Mouse (Mus musculus) WW6 (cell line): ENCODE results near the gene Ccl9.

Experiments used
- DNase-seq: peaks from one replicate; pipeline ENCODE4 v3.0.0-alpha.2; 2013; ENCODE audit warnings: low read depth, low spot score

The Ccl9 gene

DNA sequence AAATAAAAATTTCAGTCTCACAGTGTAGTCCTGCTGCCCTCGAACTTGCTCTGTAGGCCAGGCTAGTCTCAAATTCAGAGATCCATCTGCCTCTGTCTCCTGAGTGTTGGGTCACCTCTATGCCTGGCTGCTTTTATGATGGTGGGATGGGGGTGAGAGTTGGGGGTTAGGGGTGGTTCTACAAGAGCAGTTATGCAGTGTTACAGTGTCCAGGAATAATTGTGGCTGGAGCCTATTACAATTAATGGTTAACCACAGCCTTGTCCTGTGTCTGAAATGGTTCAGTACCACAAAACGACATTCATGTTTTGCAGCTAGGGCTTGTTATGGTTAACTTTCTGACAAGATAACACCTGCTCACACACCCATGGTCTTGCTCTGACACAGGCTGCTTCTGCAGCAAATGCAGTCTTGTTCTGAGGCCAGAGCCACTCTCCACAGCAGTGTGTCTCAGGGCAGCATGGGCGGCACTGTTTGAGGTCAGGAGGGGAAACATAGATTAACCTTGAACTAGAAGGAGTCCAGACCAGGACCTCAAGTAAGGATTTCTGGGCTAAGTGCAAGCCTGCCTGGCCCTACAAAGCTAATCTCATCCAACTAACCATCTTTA lies 39.6 kb downstream of the Ccl9 start:
- no peak for DNase-seq

DNA sequence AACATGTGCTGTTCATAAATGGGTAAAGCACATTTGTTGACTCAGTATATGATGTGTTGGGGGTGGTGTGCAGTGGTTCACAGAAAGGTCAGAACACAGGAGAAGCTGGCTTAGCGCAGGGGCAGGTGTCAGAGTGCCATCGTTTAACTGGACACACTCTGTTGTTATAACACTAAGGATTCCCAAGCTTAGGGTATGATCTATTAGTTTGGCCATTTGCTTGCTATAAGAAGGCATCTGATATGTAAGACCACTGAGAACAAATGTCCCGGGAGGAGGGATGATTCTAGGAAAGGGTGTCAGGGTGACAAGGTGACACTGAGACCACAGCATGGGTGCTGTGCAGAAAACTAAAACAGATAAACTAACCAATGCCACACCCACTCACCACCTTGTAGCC lies 41.6 kb downstream of the Ccl9 start:
- DNase-seq = no peak

DNA sequence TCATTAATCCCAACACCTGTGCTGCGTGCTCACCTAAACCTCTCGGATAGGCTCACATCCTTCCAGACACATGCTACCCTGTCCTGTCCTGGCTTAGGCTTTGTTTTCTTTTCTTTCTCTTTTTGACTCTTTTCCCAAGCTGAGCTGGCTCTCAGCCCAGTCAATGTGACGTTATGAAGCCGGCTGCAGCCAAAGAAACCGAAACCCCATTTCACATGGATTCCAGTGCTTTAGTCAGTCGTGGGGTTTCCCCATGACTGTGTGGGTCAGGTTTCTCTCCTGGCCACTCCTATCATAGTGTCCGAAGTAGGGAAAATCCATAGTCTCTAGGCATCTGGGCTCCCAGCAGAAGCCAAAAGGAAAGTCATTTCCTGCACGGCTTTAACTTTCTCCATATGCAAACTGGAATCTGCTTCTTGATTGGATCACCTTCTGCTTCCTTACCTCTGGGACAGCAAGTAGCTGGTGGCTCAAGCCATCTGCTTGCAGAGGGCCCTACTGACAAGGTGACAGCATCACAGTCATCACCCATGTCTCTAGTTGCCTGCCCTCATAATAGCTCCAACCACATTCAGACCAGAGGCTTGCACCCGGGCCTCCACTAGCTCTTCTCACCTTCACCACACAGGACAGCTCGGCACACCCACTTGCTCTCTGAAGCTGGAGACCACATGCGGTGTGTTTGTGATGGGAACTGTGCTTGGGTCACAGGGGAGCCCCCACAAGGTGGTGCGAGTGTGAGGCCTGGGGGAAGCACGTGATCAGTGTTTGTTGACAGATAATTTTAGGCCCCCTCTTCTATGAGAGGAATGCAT lies 43.6 kb downstream of the Ccl9 start:
- DNase-seq = no peak

DNA sequence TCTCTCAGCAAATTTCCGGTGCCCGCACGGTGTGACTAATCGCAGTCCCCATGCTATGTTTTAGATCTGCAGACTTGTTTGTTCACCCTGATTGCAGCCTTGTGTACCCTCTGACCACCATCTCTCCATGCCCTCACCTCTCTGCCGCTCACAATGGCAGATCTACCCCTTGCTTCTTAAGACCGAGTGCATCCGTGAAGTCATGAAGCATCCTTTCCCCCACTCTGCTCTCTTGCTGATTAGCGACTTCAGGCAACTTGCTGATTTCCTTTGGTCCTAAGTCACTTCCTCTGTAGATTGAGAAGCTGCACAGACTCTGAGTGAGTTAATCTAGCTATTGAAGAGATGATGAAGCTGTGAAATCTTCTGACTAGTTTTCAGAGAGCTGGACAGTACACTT lies 44.3 kb downstream of the Ccl9 start:
- no peak for DNase-seq

DNA sequence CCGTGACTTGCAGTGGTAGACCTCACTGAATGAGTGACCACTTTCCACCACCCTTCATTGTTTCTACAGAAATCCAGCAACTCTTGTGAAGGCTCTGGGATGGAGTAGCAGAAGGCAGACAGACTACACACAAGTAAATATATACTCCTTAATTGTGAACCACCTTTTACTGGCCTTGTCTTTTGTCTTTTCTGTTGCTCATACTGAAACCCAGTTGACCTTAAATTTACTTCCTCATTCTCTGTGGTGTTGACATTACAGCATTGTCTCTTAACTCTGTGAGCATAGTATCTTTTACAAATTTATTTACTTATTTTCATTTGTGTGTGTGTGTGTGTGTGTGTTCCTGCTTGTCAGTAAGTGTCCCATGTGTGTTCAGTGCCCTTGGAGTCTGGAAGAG lies 45.2 kb downstream of the Ccl9 start:
- DNase-seq = no peak

DNA sequence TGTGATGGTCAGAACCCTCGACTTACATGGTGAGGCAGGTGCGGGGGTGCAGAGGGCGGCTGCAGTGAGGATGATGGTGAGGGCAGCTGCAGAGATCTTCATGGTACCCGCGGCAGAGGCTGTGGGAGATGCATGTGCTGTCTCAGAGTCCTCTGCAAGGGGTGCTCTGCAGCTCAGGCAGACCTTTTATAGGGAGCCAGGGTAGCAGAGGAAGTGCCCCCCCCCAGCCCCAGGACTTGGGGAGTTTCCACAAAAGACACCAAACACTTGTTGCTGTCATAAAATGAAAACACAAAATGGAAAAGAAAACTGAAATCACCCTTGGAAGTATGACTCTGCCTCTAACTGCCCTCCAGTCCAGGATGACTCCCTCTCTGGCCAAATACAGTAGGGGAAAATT lies 48.1 kb downstream of the Ccl9 start, which contains the start of gene Ccl5:
Gene Ccl5 (minus strand): TSS at position 159 of the 400 bp plus-strand sequence.
- DNase-seq = no peak

DNA sequence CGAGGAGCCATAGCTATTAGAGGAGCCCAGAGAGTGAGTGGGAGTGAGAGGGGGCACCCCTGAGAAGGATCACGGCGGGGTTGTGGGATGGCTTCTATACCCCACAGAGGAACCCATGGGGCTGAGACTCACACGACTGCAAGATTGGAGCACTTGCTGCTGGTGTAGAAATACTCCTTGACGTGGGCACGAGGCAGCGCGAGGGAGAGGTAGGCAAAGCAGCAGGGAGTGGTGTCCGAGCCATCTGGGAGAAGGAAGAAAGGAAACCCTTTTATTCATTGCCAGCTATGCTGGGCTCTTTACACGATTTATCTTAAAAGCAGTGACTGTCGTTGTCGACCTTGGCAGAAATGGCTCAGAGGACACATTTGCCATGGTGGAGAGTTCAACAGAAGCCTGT lies 49.4 kb downstream of the Ccl9 start:
- DNase-seq = no peak
